Mouse (Mus musculus): ENCODE results near the gene Nipbl.

- TF ChIP-seq POLR2A (IDR thresholded peaks at IDR 0.05; ENCODE audit: control insufficient read depth, extremely low read depth, insufficient read depth, low read length, poor library complexity) (no peak), CTCF (IDR thresholded peaks at IDR 0.05; ENCODE audit: borderline replicate concordance, control insufficient read depth, extremely low read depth, insufficient read depth, low read length, poor library complexity) (no peak)
Measured at GRCm38 (mm10) chr15:8445951-8446419, 1.7 kb upstream of the Nipbl start.
